Mouse (Mus musculus): Measurements from ENCODE around the gene Olfr519. TPM values are rescaled to one million over a fixed set of nuclear protein-coding genes. Genes with fewer than 3 reads are reported as not detected.
A peak's percentile ranks its signal among the peaks of the same experiment; 100 is the strongest.

Gene Olfr519
- total RNA-seq (2015; ENCODE audit: low replicate concordance): not detected in 2 replicates
- total RNA-seq (2017; ENCODE audit: low replicate concordance): not detected in 2 replicates

DNA sequence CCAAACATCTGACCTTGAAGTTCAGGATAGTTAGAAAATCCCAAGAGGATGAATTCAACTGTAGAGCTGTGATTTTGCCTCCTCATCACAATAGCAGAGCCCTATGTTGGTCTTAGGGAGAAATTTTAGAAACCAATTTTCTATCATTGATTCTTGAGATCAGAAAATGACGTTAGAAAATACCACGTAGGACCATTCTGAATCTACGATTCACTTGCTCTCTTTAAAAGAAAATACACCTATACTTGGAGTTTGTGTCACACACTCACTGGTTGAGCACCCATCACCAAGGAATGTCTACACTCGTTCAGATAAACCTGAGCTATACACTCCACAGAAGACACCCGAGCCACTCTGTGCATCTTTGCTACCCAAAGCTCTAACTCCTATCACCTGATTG is at the start of gene Olfr519:
Gene Olfr519 (minus strand): TSS at position 101 of the 400 bp plus-strand sequence.
- ATAC-seq (replicated peaks; ENCODE audit: low FRiP score, poor library complexity, severe bottlenecking): no peak

DNA sequence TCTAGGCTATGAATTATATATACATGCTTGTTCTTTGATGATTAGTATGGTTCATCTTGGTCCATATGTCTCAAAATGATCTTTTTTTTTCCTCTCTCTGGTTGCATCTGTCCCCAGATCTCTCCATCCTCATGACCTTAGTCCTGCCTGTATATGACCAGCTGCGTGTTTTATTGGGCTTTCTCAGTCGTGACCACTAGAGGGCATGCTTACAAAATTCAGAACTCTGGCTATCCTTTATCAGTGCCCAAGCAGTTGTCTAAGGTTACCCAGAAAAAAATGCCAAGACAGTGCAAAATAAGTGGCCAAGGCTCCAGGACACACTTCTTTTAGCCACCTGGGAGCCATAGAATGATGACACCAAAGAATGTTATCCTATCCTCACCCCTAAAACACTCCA is 49.8 kb upstream of the Olfr519 start:
- ATAC-seq (replicated peaks; ENCODE audit: low FRiP score, poor library complexity, severe bottlenecking): peak; percentile 84

DNA sequence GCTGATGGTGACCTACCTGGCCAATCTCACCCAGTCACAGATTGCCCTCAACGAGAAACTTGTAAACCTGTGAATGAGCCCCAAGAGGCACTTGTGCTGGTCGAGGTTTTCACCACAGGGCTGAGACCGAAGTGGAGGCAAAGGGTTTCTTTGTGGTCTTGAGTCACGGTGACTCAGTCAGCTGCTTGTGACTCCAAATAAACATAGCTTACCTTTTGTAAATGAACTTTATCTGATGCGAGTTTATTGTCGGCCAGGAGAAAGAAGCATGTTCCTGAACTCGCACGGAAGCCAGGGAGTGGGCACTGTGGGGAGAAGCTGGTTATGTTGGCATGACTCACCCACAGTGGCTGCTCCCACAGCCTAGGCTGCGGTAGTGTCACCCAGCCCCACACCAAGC is 47.2 kb upstream of the Olfr519 start:
- no peak for ATAC-seq (replicated peaks; ENCODE audit: low FRiP score, poor library complexity, severe bottlenecking)

DNA sequence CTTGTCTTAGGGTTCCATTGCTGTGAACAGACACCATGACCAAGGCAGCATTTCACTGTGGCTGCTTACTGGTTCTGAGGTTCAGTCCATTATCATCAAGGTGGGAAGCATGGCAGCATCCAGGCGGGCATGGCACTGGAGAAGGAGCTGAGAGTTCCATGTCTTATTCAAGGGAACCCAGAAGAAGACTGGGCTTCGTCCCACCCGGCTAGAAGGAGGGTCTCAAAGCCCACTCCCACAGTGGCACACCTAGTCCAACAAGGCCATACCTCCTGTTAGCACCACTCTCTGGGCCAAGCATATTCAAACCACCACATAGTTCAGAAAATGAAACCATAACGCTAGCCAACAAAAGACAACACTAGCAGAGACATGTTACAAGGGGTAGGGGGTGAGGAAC is 42.4 kb upstream of the Olfr519 start:
- ATAC-seq (replicated peaks; ENCODE audit: low FRiP score, poor library complexity, severe bottlenecking): no peak

DNA sequence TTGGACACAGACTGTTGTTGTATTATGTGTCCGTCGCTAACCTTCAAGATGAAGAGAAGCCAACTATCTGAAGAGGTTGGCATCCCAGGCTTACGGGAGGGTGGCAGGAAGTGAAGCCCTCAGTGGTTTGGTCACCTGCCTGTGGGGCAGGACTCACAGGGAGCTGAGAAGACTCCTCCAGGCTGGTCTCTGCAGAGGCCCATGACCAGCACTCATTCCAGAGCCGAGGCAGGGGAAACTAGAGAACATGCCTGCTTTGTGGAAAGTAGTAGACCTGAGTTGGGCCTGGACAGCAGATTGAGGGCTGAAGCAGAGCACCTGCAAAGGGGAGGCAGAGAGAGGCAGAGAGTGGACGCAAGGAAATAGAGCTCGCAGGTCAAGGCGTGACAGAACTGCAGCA is 41.2 kb upstream of the Olfr519 start:
- ATAC-seq (replicated peaks; ENCODE audit: low FRiP score, poor library complexity, severe bottlenecking): no peak

DNA sequence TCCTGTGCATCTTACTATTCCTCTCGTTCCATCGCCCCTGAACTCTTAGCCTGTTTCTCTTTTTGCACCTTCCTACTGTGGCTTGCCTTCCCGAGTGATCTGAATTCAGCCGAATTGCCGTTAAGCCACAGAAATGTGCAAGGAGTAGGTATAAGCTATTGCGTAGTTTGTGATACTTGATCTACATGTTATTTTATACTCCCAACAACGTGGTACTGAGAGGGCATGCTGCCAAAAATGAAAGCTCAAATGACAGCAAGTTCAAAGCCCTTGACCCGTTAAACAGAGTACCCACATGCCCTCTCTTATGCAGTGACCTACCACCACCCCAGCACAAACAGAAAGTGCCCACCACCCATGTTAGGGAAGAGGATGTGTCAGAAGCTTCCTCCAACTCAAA is 40.6 kb upstream of the Olfr519 start:
- ATAC-seq (replicated peaks; ENCODE audit: low FRiP score, poor library complexity, severe bottlenecking): 0 out of 2 replicates have a peak, but pooled peaks have one; percentile 5

DNA sequence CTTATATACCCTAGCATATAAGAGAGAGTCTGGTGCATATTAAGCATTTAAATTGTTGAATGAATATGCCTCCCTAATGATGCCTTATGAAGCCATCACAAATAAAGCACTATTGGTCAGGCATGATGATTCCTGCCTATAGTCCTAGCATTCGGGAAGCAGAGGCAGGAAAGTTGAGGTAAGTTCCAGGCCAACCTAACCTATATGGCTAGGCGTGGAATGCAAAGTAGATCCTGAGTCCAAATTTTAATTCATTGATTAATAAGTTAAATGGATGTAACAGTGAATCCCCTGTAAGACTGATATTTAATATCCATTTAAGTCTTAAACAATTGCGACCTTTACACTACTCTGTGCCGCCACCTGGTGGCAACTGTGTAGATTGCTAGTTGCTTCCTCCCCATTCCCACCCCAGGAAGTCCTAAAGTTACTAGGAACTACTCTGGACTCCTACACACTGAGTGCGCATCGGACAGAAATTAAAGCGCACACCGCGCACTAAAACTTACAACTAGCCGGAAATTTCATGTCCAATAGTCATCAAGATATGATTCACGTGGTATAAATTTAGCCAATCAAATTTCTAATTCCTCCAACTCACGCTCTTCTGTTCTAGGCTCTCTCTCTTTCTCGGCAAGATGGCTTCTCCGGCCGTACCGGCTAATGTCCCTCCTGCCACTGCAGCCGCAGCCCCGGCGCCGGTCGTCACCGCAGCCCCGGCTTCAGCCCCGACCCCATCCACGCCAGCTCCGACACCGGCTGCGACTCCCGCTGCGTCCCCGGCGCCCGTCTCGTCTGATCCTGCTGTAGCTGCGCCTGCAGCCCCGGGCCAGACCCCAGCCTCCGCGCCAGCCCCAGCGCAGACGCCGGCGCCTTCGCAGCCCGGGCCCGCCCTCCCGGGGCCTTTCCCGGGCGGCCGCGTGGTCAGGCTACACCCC is 39.8 kb upstream of the Olfr519 start, which contains the start of gene Eif3f:
Gene Eif3f (plus strand): TSS at position 624 of the 938 bp plus-strand sequence.
- ATAC-seq (replicated peaks; ENCODE audit: low FRiP score, poor library complexity, severe bottlenecking): peak; percentile 98

DNA sequence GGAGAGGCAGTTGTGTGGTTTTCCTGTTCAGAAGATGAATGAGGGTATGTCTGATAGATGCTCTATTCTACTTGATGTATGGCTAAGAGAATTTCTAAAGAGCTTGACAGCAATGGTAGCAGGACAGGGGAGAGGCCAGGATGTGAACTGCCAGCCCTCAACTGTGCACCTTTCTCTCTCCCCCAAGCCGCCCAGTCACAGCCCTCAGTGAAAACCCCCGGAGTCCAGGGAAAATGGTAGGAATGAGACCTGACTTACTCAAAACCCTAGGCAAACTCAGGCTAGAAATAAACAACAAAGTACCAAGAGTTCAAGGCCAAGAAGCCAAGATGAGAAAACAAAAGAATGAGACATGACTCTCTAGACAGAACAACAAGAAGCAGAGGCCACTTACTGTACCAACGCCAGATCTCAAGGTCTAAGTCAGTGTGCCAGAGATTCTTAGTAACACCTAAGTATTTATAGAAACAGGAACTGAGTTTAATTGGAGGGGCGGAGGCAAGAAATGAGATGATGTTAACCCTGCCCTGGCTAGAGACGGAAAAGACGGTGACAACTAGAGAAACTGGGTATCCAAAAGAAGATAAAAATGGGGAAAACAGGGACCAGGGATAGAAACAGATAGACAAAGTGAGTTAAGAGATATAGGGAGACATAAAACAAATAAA is 35.6 kb upstream of the Olfr519 start, which contains the start of gene Nlrp10:
Gene Nlrp10 (minus strand): TSS at position 453 of the 668 bp plus-strand sequence.
- no peak for ATAC-seq (replicated peaks; ENCODE audit: low FRiP score, poor library complexity, severe bottlenecking)

DNA sequence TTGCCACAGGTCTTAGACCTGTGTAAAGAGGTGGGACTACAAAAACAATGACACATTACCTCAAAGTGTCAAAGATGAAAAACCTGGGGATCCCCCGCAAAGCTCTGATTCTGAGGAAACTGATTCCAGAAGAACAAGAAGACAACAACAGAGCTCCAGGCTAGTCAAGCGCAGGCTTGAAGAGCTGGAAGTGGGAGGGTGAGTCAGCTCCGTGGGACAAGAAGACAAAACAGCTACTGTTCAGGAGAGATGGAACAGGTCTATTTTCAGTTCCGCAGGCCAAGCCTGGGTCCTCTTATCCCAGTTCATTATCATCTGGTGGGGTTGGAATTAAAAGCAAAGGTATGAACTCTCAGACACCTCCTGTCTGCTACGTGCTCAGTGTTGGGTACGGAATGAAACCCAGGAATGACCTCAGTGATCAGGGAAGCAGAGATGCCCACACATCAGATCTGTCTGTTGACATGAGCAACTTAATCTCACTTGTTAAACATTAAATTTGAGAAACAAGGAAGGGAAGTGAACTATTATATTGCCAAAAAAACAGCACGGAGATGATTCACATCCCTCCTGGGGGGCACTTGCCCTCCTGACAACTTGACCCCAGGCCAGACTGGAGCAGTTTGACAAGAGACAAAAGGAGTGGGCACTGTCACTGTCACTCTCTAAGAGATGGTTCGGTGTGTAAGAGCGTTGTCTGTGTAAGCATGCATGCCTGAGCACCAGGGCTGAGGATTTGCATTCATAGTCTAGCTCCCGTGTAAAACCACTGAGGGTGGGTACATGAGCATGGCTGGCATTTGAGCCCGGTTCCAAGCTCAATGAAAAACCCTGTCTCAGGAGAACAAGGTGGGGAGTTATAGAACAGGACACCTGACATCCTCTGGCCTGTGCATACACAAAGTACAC is 34.3 kb upstream of the Olfr519 start:
- no peak for ATAC-seq (replicated peaks; ENCODE audit: low FRiP score, poor library complexity, severe bottlenecking)

DNA sequence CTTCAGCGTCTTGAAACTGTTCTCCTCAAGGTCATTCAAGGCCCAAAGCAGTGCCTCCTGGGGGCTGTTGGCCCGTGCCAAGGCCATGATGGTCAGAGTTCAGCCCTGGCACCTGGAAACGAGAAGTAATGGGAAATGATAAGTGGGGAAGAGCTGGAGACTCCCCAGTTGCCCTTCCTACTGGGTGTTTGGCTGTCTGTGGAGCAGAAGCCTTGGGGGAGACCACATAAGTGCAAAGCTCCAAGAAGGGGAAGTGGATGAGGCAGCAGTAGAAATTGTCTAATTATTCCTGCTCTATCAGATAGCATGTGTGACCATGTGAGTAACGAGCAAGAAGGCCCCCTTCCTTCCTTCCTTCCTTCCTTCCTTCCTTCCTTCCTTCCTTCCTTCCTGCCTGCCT is 32.8 kb upstream of the Olfr519 start:
- ATAC-seq (replicated peaks; ENCODE audit: low FRiP score, poor library complexity, severe bottlenecking): no peak

DNA sequence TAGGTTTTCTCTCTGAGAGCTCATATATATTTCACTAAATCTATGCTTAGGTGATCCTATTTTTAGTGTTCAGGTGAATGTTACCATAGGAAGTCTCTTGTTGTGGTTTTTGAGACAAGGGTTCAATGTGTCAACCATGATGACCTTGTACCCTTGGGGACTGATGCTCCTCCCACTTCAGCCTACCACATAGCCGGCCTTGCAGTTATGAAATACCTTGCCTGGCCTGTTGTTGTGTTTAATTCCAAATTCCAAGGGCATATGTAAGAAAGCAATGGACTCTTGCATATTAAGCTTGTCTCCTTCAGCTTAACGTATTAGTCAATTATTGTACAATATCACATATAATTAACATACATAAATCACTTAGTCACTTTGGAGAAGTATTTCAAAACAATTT is 9.7 kb upstream of the Olfr519 start:
- ATAC-seq (replicated peaks; ENCODE audit: low FRiP score, poor library complexity, severe bottlenecking): no peak

DNA sequence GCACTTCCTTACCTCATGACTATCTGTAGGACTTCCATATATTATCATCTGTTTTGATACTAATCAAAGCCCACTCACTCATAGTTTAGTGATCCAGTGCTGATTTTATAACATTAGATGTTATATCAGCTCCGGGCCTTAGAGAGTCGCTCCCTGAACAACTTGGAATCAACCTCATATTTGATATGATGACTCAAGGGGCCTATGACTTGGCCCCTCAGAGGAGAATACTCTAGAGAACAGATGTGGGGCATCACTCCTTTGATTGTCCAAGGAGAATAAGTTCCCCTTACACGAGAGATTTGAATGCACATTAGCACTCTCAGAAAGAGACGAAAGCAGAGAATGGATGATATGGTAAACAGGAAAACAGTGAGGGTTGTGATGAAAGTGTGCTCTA is 9.3 kb downstream of the Olfr519 start, which contains the start of gene Olfr518:
Gene Olfr518 (minus strand): TSS at position 101 of the 400 bp plus-strand sequence.
- no peak for ATAC-seq (replicated peaks; ENCODE audit: low FRiP score, poor library complexity, severe bottlenecking)

DNA sequence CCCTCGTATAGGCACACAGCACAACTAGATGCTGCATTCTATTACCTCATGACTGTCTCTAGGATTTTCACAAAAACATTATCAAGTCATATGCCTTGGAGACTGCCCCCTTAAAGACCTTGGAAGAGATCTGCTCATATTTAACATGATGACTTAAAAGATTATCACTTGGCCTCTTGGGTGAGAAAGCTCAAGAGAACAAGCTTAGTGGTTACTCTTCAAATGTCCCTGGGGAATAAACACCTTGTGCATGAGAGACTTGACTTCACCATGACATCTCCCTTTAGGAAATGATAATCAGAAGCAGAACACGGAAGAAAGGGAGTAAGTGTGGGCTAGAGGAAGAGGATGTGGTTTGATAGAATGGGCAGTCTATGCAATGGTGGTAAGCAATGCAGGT is 21.9 kb downstream of the Olfr519 start, which contains the start of gene Olfr517:
Gene Olfr517 (minus strand): TSS at position 101 of the 400 bp plus-strand sequence.
- ATAC-seq (replicated peaks; ENCODE audit: low FRiP score, poor library complexity, severe bottlenecking): no peak

DNA sequence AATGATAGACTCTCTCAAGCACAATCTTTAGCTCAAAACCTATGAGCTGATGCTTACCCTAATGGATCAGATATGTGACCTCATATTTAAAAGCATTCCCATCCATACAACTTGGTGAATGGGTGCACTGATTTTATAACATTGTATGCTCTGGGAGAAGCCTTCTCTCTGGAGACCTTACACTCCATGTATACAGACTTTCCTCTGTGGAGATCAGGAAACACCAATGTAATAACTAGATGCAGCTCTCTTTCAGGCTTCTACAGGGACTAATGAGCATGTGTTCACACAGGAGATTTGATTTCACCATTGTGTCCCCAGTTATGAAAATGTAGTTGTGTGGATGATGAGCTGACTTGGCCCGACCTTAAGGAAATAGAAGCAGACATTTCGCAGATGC is 43.8 kb downstream of the Olfr519 start, which contains the start of gene Olfr516:
Gene Olfr516 (minus strand): TSS at position 101 of the 400 bp plus-strand sequence.
- ATAC-seq (replicated peaks; ENCODE audit: low FRiP score, poor library complexity, severe bottlenecking): no peak

Other genes starting within 250 kb of the Olfr519 start
- gene Olfr509, start 242.5 kb downstream of the Olfr519 start, total RNA-seq (2015; ENCODE audit: low replicate concordance): 0.21 TPM in 1 of 2 replicates, not detected in the other
- not detected in 2 replicates for gene Olfr509, start 242.5 kb downstream of the Olfr519 start, total RNA-seq (2017; ENCODE audit: low replicate concordance)
- 0.77 TPM in 1 of 2 replicates, not detected in the other for gene Olfr510, start 228.0 kb downstream of the Olfr519 start, total RNA-seq (2015; ENCODE audit: low replicate concordance)
- not detected in 2 replicates for gene Olfr510, start 228.0 kb downstream of the Olfr519 start, total RNA-seq (2017; ENCODE audit: low replicate concordance)
- not detected in 2 replicates for gene Olfr512, start 181.1 kb downstream of the Olfr519 start, total RNA-seq (2015; ENCODE audit: low replicate concordance)
- gene Olfr512, start 181.1 kb downstream of the Olfr519 start, total RNA-seq (2017; ENCODE audit: low replicate concordance): not detected in 2 replicates
- not detected in 2 replicates for gene Olfr513, start 143.4 kb downstream of the Olfr519 start, total RNA-seq (2015; ENCODE audit: low replicate concordance)
- not detected in 2 replicates for gene Olfr513, start 143.4 kb downstream of the Olfr519 start, total RNA-seq (2017; ENCODE audit: low replicate concordance)
- not detected in 2 replicates for gene Olfr514, start 68.4 kb downstream of the Olfr519 start, total RNA-seq (2015; ENCODE audit: low replicate concordance)
- not detected in 2 replicates for gene Olfr514, start 68.4 kb downstream of the Olfr519 start, total RNA-seq (2017; ENCODE audit: low replicate concordance)
- not detected in 2 replicates for gene Olfr516, start 43.9 kb downstream of the Olfr519 start, total RNA-seq (2015; ENCODE audit: low replicate concordance)
- gene Olfr516, start 43.9 kb downstream of the Olfr519 start, total RNA-seq (2017; ENCODE audit: low replicate concordance): not detected in 2 replicates
- gene Olfr517, start 22.0 kb downstream of the Olfr519 start, total RNA-seq (2015; ENCODE audit: low replicate concordance): not detected in 2 replicates
- not detected in 2 replicates for gene Olfr517, start 22.0 kb downstream of the Olfr519 start, total RNA-seq (2017; ENCODE audit: low replicate concordance)
- gene Olfr518, start 9.4 kb downstream of the Olfr519 start, total RNA-seq (2015; ENCODE audit: low replicate concordance): not detected in 2 replicates
- not detected in 2 replicates for gene Olfr518, start 9.4 kb downstream of the Olfr519 start, total RNA-seq (2017; ENCODE audit: low replicate concordance)
- not detected in 2 replicates for gene Nlrp10, start 35.8 kb upstream of the Olfr519 start, total RNA-seq (2015; ENCODE audit: low replicate concordance)
- gene Nlrp10, start 35.8 kb upstream of the Olfr519 start, total RNA-seq (2017; ENCODE audit: low replicate concordance): 0.14 TPM in 1 of 2 replicates, not detected in the other
- 51.3 and 67.7 TPM in 2 replicates for gene Eif3f, start 40.0 kb upstream of the Olfr519 start, total RNA-seq (2015; ENCODE audit: low replicate concordance)
- 19.4 and 26.1 TPM in 2 replicates for gene Eif3f, start 40.0 kb upstream of the Olfr519 start, total RNA-seq (2017; ENCODE audit: low replicate concordance)
- gene Tub, start 55.9 kb upstream of the Olfr519 start, total RNA-seq (2015; ENCODE audit: low replicate concordance): not detected in 2 replicates
- gene Tub, start 55.9 kb upstream of the Olfr519 start, total RNA-seq (2017; ENCODE audit: low replicate concordance): not detected in 2 replicates
- not detected in 2 replicates for gene Ric3, start 188.9 kb upstream of the Olfr519 start, total RNA-seq (2015; ENCODE audit: low replicate concordance)
- 0.26 TPM in 1 of 2 replicates, not detected in the other for gene Ric3, start 188.9 kb upstream of the Olfr519 start, total RNA-seq (2017; ENCODE audit: low replicate concordance)